Mouse (Mus musculus) gastrocnemius, adult 18-20 months (tissue): ENCODE data around the gene Dbi. TPM values are rescaled to one million over a fixed set of nuclear protein-coding genes. Genes with fewer than 3 reads are reported as not detected.

Experiments used
- DNase-seq: peaks from one replicate; pipeline ENCODE4 v3.0.0; 2021; ENCODE audit warnings: low spot score
- long read RNA-seq, 2 experiments: library from polyadenylated mRNA; stranded (forward); transcript quantifications; one replicate each; pipeline ENCODE4 v2.0.0; 2021
- total RNA-seq, 2 experiments: library from RNA; stranded (reverse); gene quantifications; 2 replicates each; pipeline ENCODE4 v1.2.3; 2021

Dbi gene
- total RNA-seq, result 100 to 1,000 TPM; 135 to 165 TPM
- long read RNA-seq, experiment 1, transcript Dbi-201 (4 exons, 569 nt), result major isoform, 135 of 140 reads
- long read RNA-seq, experiment 1, partial matches to known transcripts, result 2 of 140 reads
- long read RNA-seq, experiment 1, other reads (novel, unspliced or antisense), result 1 of 140 reads
- long read RNA-seq, experiment 2, transcript Dbi-201 (4 exons, 569 nt), result major isoform, 101 of 104 reads
- long read RNA-seq, experiment 2, partial matches to known transcripts, result 1 of 104 reads
- long read RNA-seq, experiment 2, other reads (novel, unspliced or antisense), result 1 of 104 reads

DNA sequence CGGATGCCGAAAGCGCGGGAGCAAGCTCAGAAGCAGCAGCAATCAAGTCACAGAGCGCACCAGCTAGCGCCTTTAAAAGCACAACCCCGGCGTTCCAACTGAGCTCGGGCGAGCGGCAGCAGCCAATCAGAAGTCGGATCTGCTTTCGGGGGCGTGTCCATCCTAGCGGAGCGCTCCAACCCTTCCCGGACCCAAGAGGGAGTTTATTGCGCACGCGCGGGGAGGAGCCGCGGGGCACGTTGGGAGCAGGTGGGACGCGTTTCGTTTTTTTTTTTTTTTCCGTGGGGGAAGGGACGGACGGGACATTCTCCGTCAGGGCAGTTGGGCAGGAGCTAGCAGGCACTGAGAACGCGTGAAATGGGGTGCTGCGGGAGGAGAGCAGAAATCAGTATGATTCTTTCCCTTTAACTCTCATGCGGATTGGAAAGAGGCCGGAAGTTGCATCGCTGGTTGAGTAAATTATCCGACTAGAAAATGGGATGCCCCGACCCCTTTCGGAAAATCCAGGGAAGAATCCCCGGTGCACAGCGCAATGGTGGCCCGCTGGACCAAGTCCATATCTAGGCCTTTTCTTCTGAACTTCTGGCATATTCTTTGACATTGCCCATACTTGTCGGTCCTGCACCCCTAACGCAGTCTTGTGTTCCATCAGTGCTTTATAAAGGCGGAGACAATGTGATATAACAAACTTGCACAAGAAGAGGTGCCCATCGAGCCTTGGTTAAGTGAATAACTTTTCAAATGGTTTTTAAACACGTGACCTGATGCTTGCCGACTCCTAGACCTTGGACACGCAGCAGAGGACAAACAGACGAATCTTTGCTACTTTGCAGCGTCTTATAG, at the start of gene Dbi, which contains the start of gene 3110009E18Rik:
Dbi (minus strand) TSS at position 110 of the 843 bp plus-strand sequence.
3110009E18Rik (plus strand) TSS at position 219 of the 843 bp plus-strand sequence.
- DNase-seq, result peak; percentile 98

DNA sequence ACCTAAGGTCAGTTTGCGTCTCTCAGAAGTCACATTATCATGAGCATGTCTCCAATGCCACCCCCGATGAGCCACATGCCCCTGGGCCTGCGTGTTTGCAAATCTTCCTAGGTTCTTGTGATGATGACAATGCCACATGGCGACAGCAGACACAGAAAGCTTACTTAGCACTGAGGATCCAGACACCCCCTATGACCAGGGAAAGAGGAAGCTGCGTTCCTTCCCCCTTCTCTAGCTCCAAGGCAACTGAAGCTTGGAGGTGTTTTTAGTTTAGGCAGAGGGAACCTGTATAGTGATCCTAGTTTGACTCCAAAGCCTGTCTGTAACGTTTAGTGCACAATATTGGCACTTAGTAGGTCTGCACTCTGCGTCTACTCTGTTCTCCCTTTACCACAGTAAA, 49.4 kb upstream of the Dbi start:
- DNase-seq, result no peak

DNA sequence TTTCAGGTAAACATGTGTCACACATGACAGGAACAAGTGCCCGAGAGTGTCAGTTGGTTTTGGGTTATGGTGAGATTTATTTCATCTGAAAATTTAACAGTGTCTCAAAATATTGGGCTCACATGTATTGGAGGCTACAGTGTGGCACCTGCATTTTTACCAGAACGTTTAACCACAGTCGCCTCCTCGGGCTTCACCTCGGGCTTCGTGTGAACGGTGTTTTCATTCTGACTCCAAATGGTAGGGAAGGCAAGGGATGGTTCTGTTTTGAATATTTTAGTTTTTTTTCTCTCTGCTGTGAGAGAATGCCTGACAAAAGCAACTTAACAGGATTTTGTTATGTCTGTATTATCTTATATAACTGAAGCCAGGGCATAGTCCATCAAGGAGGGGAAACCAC, 47.8 kb upstream of the Dbi start:
- no peak for DNase-seq

DNA sequence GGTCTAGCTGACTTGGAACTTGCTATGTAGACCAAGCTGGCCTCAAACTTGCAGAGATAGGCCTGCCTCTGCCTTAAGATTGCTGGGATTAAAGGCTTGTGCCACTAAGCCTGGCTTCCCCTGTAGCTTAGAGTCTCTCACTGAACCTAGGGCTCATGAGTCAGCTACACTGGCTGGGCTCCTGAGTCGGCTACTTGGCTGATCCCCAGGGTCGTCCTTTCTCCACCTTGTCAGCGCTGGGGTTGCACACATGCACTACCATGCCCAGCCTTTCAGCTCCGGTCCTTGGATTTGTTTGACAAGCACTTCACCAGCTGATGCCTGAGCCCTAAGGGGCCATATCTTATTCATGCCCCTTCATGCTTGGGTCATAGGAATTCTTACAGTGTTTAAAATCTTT, 47.1 kb upstream of the Dbi start:
- DNase-seq, result no peak

DNA sequence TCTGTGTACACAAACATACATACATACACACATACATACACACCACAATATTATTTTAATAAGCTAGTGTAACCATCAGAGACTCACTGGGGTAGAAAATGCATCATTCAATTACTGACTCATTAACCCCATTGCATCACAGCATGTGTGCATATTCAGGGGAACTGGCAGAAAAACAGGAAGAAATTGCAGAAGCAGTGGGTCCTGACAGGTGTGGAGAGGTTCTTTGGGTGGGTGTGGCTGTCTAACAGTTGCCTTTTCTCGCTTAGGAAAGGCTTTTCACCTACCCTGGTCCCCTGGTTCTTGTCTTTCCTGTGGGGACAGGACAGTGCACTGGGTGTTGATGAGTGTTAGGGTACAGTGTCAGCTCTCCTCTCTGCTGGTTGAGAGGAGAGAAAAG, 41.7 kb upstream of the Dbi start:
- no peak for DNase-seq

DNA sequence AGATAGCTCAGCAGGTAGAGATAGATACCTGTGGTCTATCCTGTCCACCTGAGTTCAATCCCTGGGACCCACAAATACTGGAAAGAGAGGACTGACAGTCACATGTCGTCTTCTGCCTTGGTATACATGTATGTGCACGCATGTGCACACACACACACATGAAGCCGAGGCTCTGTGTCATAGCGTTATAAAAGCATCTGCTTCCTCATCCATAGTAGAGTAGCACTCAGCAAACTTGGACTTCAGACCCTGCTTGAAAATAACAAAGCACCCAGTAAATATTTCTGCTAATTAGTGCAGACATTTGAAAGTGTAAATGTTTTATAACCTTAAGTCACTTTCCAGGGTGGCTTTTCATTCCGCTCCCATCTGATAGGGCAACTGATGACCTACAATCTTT, 40.6 kb upstream of the Dbi start:
- no peak for DNase-seq

DNA sequence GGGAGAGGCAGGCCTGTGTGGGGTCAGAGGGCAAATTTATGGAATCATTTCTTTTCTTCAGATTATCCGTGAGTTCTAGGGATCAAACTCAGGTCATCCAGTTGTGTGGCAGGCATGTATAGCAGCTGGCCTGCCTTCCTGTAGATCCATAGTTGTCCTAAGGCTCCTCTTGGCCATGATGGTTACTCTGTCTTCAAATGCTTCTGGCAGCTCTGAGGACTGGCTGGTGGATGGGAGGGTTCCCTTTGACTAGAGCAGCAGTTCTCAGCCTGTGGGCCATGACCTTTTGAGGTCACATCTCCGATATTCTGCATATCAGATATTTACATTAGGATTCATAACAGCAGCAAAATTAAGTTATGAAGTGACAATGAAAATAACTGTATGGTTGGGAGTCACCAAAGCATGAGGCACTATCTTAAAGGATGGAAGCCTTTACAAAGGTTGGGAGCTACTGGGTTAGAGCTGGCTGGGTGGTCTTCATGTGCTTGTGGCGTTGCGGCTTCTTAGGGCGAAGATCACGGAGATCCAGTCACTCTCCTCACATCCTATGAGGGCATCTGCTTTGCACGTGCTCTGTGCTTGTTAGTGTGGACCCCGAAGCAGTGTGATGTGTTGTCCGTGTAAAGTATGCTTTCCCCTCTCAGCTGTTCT, 37.7 kb upstream of the Dbi start:
- no peak for DNase-seq

DNA sequence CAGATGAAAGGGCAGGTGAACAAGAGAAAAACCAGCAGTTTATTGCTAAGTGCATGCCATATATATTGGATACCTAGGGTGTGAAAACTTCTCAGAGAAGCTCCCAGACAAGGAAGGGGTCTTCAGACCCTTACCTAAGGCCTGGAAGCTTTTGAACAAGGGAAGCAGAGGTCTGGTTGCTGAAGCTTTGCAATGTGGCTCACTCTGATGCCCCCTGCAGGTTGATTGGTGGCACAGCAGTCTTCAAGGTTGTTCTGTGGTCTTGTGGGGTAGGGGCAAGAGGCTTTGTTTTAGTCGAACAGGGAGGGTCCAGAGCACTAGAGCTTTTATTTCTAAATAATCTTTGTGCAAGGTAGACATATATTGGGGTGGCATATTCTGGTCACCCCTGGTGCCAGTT, 34.4 kb upstream of the Dbi start:
- peak; percentile 30 for DNase-seq

DNA sequence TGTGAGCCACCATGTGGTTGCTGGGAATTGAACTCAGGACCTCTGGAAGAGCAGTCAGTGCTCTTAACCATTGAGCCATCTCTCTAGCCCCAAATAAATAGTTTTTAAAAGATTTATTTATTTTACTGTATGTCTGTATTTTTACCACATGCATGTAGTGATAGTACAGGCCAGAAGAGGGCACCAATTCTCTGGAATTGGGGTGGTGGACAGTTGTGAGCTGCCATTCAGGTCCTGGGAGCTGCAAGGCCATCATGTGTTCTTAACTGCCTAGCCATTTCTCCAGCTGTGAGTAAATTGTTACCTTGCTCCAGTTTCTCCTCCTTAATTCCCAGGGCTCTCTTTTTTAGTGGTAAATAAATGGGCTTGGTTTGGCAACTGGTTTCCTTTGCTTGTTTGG, 33.4 kb upstream of the Dbi start:
- peak; percentile 34 for DNase-seq

DNA sequence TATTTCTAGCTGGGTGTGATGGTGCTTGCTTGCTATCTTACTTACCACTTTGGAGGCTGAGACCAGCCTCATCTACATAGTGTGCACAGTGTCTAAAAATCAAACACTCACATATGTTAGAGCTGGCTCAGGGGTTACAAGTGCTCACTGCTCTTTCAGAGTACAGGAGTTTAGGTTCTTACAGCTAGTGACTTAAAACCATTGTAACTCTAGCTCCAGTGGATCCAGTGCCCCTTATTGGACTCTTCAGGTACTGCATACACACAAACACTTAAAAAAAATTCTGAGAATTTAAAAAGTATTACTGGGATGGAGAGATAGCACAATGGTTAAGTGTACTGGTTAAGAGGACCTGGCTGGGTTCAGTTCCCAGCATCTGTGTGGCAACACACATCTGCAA, 26.1 kb upstream of the Dbi start:
- DNase-seq, result no peak

DNA sequence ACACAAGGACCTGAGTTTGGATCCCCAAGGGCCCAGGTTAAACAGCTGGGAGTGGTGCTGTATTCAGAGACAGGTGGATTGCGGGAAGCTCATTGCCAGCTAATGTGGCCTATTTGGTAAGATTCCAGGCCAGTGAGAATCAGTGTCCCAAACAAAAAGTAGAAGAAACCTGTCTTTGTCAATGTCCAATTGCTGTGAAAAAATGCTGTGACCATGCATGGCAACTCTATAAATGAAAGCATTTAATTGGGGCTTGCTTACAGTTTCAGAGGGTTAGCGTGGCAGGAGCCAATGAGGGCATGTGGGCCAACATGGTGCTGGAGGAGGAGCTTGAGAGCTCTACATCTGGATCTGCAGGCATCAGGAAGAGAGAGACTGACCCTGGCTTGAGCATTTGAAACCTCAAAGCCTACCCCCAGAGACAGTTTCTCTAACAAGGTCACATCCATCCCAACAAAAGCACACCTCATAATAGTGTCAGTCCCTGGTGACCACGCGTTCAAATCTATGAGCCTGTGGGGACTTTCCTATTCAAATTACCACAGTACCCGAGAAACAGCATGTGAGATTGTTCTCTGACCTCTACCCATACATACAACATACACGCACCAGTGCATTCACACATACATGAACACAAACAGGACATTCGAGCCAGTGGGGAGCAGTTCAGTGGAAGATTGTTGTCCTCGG, 24.8 kb upstream of the Dbi start:
- DNase-seq, result no peak

DNA sequence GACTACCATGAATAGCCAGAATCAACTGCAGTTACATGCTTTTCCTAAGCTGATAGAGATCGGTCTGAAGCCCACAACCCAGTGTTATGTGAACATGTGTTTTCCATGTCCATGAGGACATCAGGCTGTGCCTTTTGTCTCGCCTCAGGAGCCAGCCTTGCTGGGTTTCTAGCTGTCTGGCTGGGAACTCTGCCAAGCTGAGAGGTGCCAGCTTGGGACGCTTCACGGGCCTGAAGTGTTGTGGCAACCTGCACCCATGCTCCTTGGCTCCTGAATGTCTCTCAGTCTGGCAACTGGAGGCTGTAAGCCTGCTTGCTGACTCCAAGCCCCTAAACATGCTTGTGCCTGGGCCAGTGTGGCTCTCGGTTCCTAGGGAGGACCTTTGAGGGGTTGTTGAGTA, 21.7 kb upstream of the Dbi start:
- peak; percentile 57 for DNase-seq

DNA sequence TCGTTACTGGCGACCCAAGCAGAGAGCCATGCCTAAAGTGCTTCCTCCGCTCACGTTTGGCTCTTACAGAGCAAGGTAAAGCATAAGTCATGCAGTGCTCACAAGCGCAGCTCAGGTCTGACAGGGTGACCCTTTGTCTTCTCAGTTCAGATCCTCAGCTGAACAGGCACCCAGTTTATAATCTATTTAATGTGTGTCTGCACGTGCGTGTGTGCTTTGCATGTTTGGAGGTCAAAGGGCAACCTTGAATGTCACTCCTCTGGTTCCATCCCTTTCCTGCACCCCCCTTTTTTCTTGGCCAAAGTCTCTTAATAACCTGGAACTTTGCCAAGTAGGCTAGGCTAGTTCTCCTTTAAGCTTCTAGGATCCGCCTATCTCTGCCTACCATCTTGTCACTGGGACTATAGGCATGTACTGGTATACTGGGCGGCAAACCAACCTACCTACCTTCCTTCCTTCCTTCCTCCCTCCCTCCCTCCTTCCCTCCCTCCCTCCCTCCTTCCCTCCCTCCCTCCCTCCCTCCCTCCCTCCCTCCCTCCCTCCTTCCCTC, 19.3 kb upstream of the Dbi start:
- DNase-seq, result no peak

DNA sequence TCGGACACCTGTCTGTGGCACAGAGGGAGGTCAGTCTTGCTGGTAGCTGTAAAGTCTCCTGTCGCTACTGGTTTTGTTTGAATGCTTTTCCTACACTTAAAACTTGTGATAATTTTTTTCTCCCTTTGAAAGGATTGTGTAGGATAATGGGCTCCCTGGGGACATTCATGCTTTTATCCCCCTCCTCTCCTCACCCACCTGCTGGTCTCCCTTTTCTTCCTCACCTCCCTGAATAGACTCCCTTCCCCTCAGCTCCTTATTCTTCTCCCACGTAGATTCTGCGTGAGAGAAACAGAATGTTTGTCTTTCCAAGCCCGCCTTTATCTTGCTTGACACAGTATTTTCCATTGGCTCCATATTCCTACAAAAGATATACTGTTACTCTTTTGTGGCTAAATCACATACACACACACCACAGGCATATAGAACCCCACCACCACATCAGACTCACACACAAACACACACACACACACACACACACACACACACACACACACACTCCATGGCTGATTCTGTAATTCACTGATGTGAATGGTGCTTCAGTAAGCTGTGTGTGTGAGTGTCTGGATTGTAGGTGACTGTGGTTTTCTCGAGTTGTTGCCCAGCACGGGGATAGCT, 18.2 kb upstream of the Dbi start:
- DNase-seq, result no peak

DNA sequence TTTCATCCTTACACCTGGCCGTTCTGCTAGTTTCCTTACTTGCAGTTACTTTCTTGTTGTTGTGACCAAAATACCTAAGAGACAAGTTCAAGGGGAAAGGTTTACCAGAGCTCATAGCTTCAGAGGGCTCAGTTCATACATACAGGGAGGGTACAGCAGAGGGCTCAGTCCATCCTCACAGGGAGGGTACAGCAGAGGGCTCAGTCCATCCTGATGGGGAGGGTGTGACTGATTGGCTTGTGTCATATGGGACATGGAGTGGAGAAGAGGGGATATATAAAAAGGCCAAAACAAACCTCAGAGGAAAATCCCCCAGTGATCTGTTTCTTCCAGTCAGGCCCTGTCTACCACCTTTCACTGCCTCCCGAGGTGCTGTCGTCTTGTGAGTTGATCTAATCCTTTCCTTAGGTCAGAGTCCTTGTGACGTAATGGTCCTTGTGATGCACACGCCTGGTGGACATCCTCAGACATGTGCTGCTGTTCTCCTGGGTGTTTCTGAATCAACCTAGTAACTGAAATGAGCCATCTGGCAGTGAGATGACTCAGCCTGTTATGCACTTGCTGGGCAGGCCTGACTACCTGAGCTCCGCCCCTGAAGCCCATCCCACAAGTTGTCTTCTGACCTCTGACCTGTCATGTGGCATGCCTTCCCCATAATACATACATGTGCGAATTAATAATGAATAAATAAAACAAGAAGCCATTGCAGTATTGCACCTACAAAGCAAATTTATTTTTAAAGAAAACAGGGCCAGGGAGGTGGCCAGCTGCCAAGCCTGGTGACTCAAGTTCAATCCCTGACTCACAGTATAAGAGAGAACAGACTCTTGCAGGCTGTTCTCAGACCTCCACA, 15.3 kb upstream of the Dbi start:
- DNase-seq, result no peak

DNA sequence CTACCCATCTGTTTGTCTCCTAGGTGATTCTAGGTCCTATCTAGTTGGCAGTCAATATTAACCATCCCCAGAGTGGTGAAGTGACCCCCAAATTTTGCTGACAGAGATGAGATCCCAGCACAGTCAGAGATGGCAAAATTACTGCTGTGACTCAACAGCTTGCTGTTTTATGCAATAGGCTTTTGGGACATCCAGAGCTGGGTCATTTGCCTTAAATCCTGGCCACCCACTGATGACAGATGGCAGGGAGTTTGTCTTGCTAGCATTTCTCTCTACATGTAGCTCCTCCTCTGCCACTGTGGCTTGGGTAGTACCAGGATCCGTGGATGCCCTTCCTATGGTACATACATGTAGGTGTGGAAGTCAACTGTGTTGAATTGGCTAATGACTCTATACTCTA, 11.5 kb upstream of the Dbi start:
- no peak for DNase-seq

DNA sequence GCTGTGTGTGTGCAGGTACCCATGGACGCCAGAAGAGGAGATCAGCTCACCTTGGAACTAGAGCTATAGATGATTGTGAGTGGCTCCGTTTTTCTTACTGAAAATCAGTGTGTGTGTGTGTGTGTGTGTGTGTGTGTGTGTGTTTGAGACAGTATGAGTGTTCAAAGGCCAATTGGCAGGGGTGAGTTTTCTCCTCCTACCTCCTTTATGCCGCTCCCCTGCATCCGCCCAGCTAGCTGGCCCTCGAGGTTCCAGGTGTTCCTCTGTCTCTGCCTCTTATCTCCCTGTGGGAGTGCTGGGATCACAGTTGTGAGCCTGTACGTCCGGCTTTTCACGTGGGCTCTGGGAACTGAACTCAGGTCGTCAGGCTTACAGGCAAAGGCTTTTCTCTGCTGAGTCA, 5.4 kb upstream of the Dbi start:
- DNase-seq, result no peak

DNA sequence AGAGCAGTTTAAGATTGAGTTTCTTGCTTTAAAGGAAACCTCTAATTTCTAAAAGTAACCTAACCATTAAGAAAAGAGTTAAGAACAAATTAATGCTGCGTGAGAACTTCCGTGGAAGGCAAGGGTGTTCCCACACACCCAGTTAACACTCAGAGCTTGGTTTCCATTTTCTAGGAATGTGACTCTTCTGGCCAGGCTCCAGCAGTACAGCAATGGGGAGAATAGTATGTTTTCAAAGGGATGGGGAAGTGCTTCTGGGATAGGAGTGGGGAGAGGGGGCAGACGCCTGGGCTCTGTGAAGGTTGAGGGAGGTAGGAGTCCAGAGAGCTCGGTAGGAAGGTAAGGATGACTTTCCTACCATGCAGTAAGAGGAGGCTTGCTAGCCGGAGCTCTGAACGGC, 4.6 kb upstream of the Dbi start:
- DNase-seq, result no peak

DNA sequence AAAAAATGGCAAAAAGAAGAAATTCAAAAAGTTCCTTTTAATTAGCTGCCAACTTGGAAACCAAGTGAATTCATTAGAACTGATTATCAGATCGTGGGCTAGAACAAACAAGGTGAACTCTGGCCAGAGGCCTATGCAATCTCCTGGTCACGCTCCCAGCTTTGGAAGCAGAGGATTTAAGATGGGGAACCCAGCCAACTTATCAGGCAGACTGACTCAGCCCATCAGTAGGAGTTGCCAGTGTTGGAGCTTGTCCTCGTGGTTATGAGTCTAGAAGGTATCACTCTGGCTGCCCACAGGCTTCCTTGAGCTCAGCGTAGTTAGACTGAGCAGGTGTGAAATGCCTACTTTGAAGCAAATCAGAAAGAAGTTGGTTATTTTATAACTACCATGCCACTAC, 4.0 kb upstream of the Dbi start:
- no peak for DNase-seq
